Mouse (Mus musculus): ENCODE results near the gene Fam187b. TPM values are rescaled to one million over a fixed set of nuclear protein-coding genes. Genes with fewer than 3 reads are reported as not detected.
"Not testable (repeated sequence)": the region's sequence is repeated elsewhere in the genome, so short reads cannot be mapped to it uniquely, and the experiment has no call there.

The Fam187b gene
- 0.53 and 0.60 TPM in 2 replicates for polyA plus RNA-seq (2016; fragmentation: Nextera tagmentation; extraction: Ambion mirVana)

- Histone ChIP-seq H3K9ac (peak within 1 kb of the TSS; percentile 64), H3K36me3 (no peaks in the 10 kb centered on the region), H3K4me2 (peak within 1 kb of the TSS; percentile 79), H3K9me3 (replicated peaks) (no peaks in the 10 kb centered on the region), H3K27me3 (replicated peaks) (peaks cover 22% of the 10 kb centered on the region), H3K4me1 (replicated peaks) (peaks cover 10% of the 10 kb centered on the region), H3K27ac (ENCODE audit: poor library complexity, severe bottlenecking) (no peak within 1 kb of the TSS), H3K4me3 (peak within 1 kb of the TSS; percentile 50)
- ATAC-seq (ENCODE audit: insufficient number of reproducible peaks, low FRiP score) = peak; percentile 74
- WGBS = under 1% methylated on average over 37 of the region's 37 CpGs
Measured at GRCm38 (mm10) chr7:30973501-30974289, at the start of gene Fam187b. Gene Fam187b (plus strand): TSS chr7:30973790.

- Histone ChIP-seq H3K4me2 (no peak overlapping the region), H3K27me3 (replicated peaks) (peaks cover 10% of the 10 kb centered on the region; the same call in 1 of the 2 replicates), H3K4me1 (replicated peaks) (no peaks in the 10 kb centered on the region), H3K9ac (no peak overlapping the region), H3K36me3 (no peaks in the 10 kb centered on the region), H3K4me3 (no peak overlapping the region), H3K27ac (ENCODE audit: poor library complexity, severe bottlenecking) (no peak overlapping the region), H3K9me3 (replicated peaks) (no peaks in the 10 kb centered on the region)
- WGBS = 58% methylated on average over 3 of the region's 3 CpGs
- ATAC-seq (ENCODE audit: insufficient number of reproducible peaks, low FRiP score) = no peak
Measured at GRCm38 (mm10) chr7:30924071-30924470, 49.5 kb upstream of the Fam187b start.

- H3K27me3 ChIP-seq (replicated peaks) = peaks cover 10% of the 10 kb centered on the region; the same call in 1 of the 2 replicates
- WGBS = 70% methylated on average over 2 of the region's 2 CpGs
- H3K9ac ChIP-seq; H3K4me3 ChIP-seq; H3K36me3 ChIP-seq; ATAC-seq (ENCODE audit: insufficient number of reproducible peaks, low FRiP score); H3K27ac ChIP-seq (ENCODE audit: poor library complexity, severe bottlenecking); H3K4me2 ChIP-seq; H3K4me1 ChIP-seq (replicated peaks); H3K9me3 ChIP-seq (replicated peaks): not testable (repeated sequence)
Measured at GRCm38 (mm10) chr7:30924581-30924980, 49.0 kb upstream of the Fam187b start, which contains the start of gene Hamp2. Gene Hamp2 (minus strand): TSS chr7:30924681.

GRCm38 (mm10) chr7:30935422-30936099, 38.0 kb upstream of the Fam187b start:
- ATAC-seq (ENCODE audit: insufficient number of reproducible peaks, low FRiP score); H3K9me3 ChIP-seq (replicated peaks); H3K27ac ChIP-seq (ENCODE audit: poor library complexity, severe bottlenecking); H3K36me3 ChIP-seq; H3K9ac ChIP-seq; H3K4me1 ChIP-seq (replicated peaks); H3K4me3 ChIP-seq; H3K27me3 ChIP-seq (replicated peaks); H3K4me2 ChIP-seq: not testable (repeated sequence)
- 64% methylated on average over 6 of the region's 6 CpGs for WGBS

GRCm38 (mm10) chr7:30940070-30940469, 33.5 kb upstream of the Fam187b start:
- H3K27me3 ChIP-seq (replicated peaks); H3K4me3 ChIP-seq; H3K36me3 ChIP-seq; H3K27ac ChIP-seq (ENCODE audit: poor library complexity, severe bottlenecking); ATAC-seq (ENCODE audit: insufficient number of reproducible peaks, low FRiP score); H3K4me2 ChIP-seq; H3K4me1 ChIP-seq (replicated peaks); H3K9me3 ChIP-seq (replicated peaks); H3K9ac ChIP-seq: not testable (repeated sequence)
- WGBS = 40% methylated on average over 1 of the region's 1 CpGs

- not testable (repeated sequence) for ATAC-seq (ENCODE audit: insufficient number of reproducible peaks, low FRiP score); H3K9me3 ChIP-seq (replicated peaks); H3K9ac ChIP-seq; H3K4me3 ChIP-seq; H3K4me1 ChIP-seq (replicated peaks); H3K27ac ChIP-seq (ENCODE audit: poor library complexity, severe bottlenecking); H3K27me3 ChIP-seq (replicated peaks); H3K4me2 ChIP-seq
- H3K36me3 ChIP-seq = peaks cover 14% of the 10 kb centered on the region
- WGBS = 48% methylated on average over 3 of the region's 3 CpGs
Measured at GRCm38 (mm10) chr7:30942365-30942764, 31.2 kb upstream of the Fam187b start.

- H3K4me1 ChIP-seq (replicated peaks) = 0 out of 2 replicates have a peak, but pooled peaks cover 3% of the 10 kb centered on the region
- ATAC-seq (ENCODE audit: insufficient number of reproducible peaks, low FRiP score) = peak; percentile 39; the same call in 1 of the 2 replicates
- 57% methylated on average over 9 of the region's 9 CpGs for WGBS
Measured at GRCm38 (mm10) chr7:30943909-30944635, 29.5 kb upstream of the Fam187b start, which contains the start of gene Hamp. Gene Hamp (minus strand): TSS chr7:30944032.

GRCm38 (mm10) chr7:30944706-30945105, 28.9 kb upstream of the Fam187b start:
- H3K9me3 ChIP-seq (replicated peaks); H3K4me1 ChIP-seq (replicated peaks); H3K4me2 ChIP-seq; H3K4me3 ChIP-seq; H3K27me3 ChIP-seq (replicated peaks); H3K9ac ChIP-seq; H3K27ac ChIP-seq (ENCODE audit: poor library complexity, severe bottlenecking); ATAC-seq (ENCODE audit: insufficient number of reproducible peaks, low FRiP score): not testable (repeated sequence)
- peaks cover 30% of the 10 kb centered on the region for H3K36me3 ChIP-seq
- 47% methylated on average over 2 of the region's 2 CpGs for WGBS

More at GRCm38 (mm10) chr7:30943909-30944635, 29.5 kb upstream of the Fam187b start, which contains the start of gene Hamp:
- no peaks in the 10 kb centered on the region for H3K9me3 ChIP-seq (replicated peaks)
- H3K4me3 ChIP-seq = no peak within 1 kb of the TSS
- no peaks in the 10 kb centered on the region for H3K27me3 ChIP-seq (replicated peaks)
- no peak within 1 kb of the TSS for H3K9ac ChIP-seq
- no peak within 1 kb of the TSS for H3K27ac ChIP-seq (ENCODE audit: poor library complexity, severe bottlenecking)
- no peak within 1 kb of the TSS for H3K4me2 ChIP-seq
- H3K36me3 ChIP-seq = peaks cover 25% of the 10 kb centered on the region

- H3K9ac ChIP-seq; H3K4me3 ChIP-seq; H3K4me2 ChIP-seq; H3K27me3 ChIP-seq (replicated peaks); H3K4me1 ChIP-seq (replicated peaks); ATAC-seq (ENCODE audit: insufficient number of reproducible peaks, low FRiP score); H3K9me3 ChIP-seq (replicated peaks); H3K27ac ChIP-seq (ENCODE audit: poor library complexity, severe bottlenecking): not testable (repeated sequence)
- WGBS = 83% methylated on average over 7 of the region's 7 CpGs
- peaks cover 37% of the 10 kb centered on the region for H3K36me3 ChIP-seq
Measured at GRCm38 (mm10) chr7:30945466-30945865, 28.1 kb upstream of the Fam187b start.

GRCm38 (mm10) chr7:30945876-30946275, 27.7 kb upstream of the Fam187b start:
- H3K27ac ChIP-seq (ENCODE audit: poor library complexity, severe bottlenecking) = no peak overlapping the region
- no peaks in the 10 kb centered on the region for H3K9me3 ChIP-seq (replicated peaks)
- peaks cover 41% of the 10 kb centered on the region for H3K36me3 ChIP-seq
- H3K4me3 ChIP-seq = no peak overlapping the region
- H3K4me1 ChIP-seq (replicated peaks) = 0 out of 2 replicates have a peak, but pooled peaks cover 3% of the 10 kb centered on the region
- 93% methylated on average over 7 of the region's 7 CpGs for WGBS
- H3K4me2 ChIP-seq = no peak overlapping the region
- ATAC-seq (ENCODE audit: insufficient number of reproducible peaks, low FRiP score) = no peak
- no peaks in the 10 kb centered on the region for H3K27me3 ChIP-seq (replicated peaks)
- no peak overlapping the region for H3K9ac ChIP-seq

GRCm38 (mm10) chr7:30949902-30950301, 23.7 kb upstream of the Fam187b start:
- H3K4me1 ChIP-seq (replicated peaks); H3K9me3 ChIP-seq (replicated peaks); ATAC-seq (ENCODE audit: insufficient number of reproducible peaks, low FRiP score); H3K9ac ChIP-seq; H3K27ac ChIP-seq (ENCODE audit: poor library complexity, severe bottlenecking); H3K4me2 ChIP-seq; H3K4me3 ChIP-seq; H3K27me3 ChIP-seq (replicated peaks): not testable (repeated sequence)
- WGBS = 87% methylated on average over 3 of the region's 3 CpGs
- peaks cover 80% of the 10 kb centered on the region for H3K36me3 ChIP-seq
